9 mouse cellular contexts compared by ENCODE assay signal in genomic region chr9:50848821-50849220, GRCm38 (mm10). TPM values are rescaled to one million over a fixed set of nuclear protein-coding genes. Genes with fewer than 3 reads are reported as not detected.
A peak's percentile ranks its signal among the peaks of the same experiment; 100 is the strongest.
DNase-seq lines count a peak whose midpoint lies in the region; ATAC-seq and TF ChIP-seq lines count a peak whose summit lies in the region.
"Had no signal": no experiment of that assay in that cellular context is flagged by ENCODE, and none has a peak within 500 bp of the region (broad histone marks: within the 10 kb centered on the region; RNA-seq: fewer than 3 reads in every experiment).

No protein-coding gene starts in this region.

- peak; percentile 63 for DNase-seq in liver, adult 2 months (ENCODE audit: extremely low read depth, low read depth, low spot score)
- DNase-seq in liver, embryonic 11.5 days (ENCODE audit: low spot score) = no peak
- peak; percentile 50 to 74 for DNase-seq in kidney, postnatal 25 days
- no peak for DNase-seq in embryo, embryonic 10 days (ENCODE audit: low spot score)

- no peak overlapping the region; the same call in 1 of the 2 replicates for H3K27ac ChIP-seq in liver, adult 2 months (replicated peaks; ENCODE audit: insufficient read depth, low read depth, low read length)
- H3K27ac ChIP-seq in liver, embryonic 11.5 days (ENCODE audit: low read depth, low read length) = no peak overlapping the region
- H3K27ac ChIP-seq in intestine, embryonic 16.5 days (ENCODE audit: low read length) = peak overlapping the region; percentile 76
- peak overlapping the region; percentile 32; the same call in 1 of the 2 replicates for H3K27ac ChIP-seq in stomach, embryonic 15.5 days
- H3K27ac ChIP-seq: limb, embryonic 13.5 days had no signal

- no peak for ATAC-seq in liver, embryonic 11.5 days (replicated peaks; ENCODE audit: low FRiP score)
- peak; percentile 20 for ATAC-seq in intestine, embryonic 16.5 days
- ATAC-seq in stomach, embryonic 15.5 days (ENCODE audit: insufficient read depth, low FRiP score, low read depth) = no peak
- no peak for ATAC-seq in granulocyte monocyte progenitor cell, adult 5-6 weeks (replicated peaks; ENCODE audit: poor library complexity, severe bottlenecking)
- no peak for ATAC-seq in monocyte, adult 5-6 weeks (replicated peaks; ENCODE audit: insufficient number of reproducible peaks, low FRiP score, low TSS enrichment, poor library complexity, severe bottlenecking)

- no peak overlapping the region for H3K9ac ChIP-seq in liver, adult 2 months (ENCODE audit: low read depth, low read length)
- no peak overlapping the region for H3K9ac ChIP-seq in liver, embryonic 11.5 days (ENCODE audit: low read depth, low read length)
- no peak overlapping the region for H3K9ac ChIP-seq in intestine, embryonic 16.5 days (ENCODE audit: low read depth, low read length)
- H3K9ac ChIP-seq in stomach, embryonic 15.5 days = no peak overlapping the region
- H3K9ac ChIP-seq: limb, embryonic 13.5 days had no signal

- no peak overlapping the region for H3K4me3 ChIP-seq in liver, adult 2 months (ENCODE audit: insufficient read depth, low read depth, low read length)
- no peak overlapping the region for H3K4me3 ChIP-seq in liver, embryonic 11.5 days (ENCODE audit: low read depth, low read length)
- H3K4me3 ChIP-seq in intestine, embryonic 16.5 days (ENCODE audit: low read length) = peak overlapping the region; percentile 28; the same call in 1 of the 2 replicates
- no peak overlapping the region for H3K4me3 ChIP-seq in stomach, embryonic 15.5 days (replicated peaks)
- H3K4me3 ChIP-seq: limb, embryonic 13.5 days had no signal

- H3K36me3 ChIP-seq in liver, adult 2 months (ENCODE audit: control insufficient read depth, insufficient read depth, low read length) = no peaks in the 10 kb centered on the region
- H3K36me3 ChIP-seq in liver, embryonic 11.5 days (ENCODE audit: control insufficient read depth, insufficient read depth, low read length) = peaks cover 2% of the 10 kb centered on the region; the same call in 1 of the 2 replicates
- H3K36me3 ChIP-seq in intestine, embryonic 16.5 days (ENCODE audit: control insufficient read depth, insufficient read depth, low read length) = no peaks in the 10 kb centered on the region
- 0 out of 2 replicates have a peak, but pooled peaks cover 3% of the 10 kb centered on the region for H3K36me3 ChIP-seq in stomach, embryonic 15.5 days

- no peak for TF ChIP-seq CTCF in liver, adult 2 months (IDR thresholded peaks at IDR 0.05; ENCODE audit: low read depth, low read length)

- whole genome bisulfite sequencing in liver, adult 2 months = 52% methylated on average over 5 of the region's 5 CpGs
- 65% methylated on average over 5 of the region's 5 CpGs for WGBS in liver, embryonic 11.5 days
- WGBS in intestine, embryonic 16.5 days = 58% methylated on average over 5 of the region's 5 CpGs
- WGBS in stomach, embryonic 15.5 days = 61% methylated on average over 5 of the region's 5 CpGs

- no peaks in the 10 kb centered on the region for H3K79me2 ChIP-seq in liver, adult 2 months (ENCODE audit: control insufficient read depth, insufficient read depth, low read length)

- no peaks in the 10 kb centered on the region for H3K9me3 ChIP-seq in liver, embryonic 11.5 days (ENCODE audit: control insufficient read depth, low read length)
- H3K9me3 ChIP-seq in intestine, embryonic 16.5 days (ENCODE audit: control insufficient read depth, low read length) = no peaks in the 10 kb centered on the region
- no peaks in the 10 kb centered on the region for H3K9me3 ChIP-seq in stomach, embryonic 15.5 days
- H3K9me3 ChIP-seq: limb, embryonic 13.5 days had no signal

- H3K4me2 ChIP-seq in liver, embryonic 11.5 days = no peak overlapping the region
- H3K4me2 ChIP-seq in intestine, embryonic 16.5 days (ENCODE audit: low read depth, low read length) = peak overlapping the region; percentile 46
- no peak overlapping the region for H3K4me2 ChIP-seq in stomach, embryonic 15.5 days
- H3K4me2 ChIP-seq: limb, embryonic 13.5 days had no signal

- no peaks in the 10 kb centered on the region for H3K27me3 ChIP-seq in liver, adult 2 months (ENCODE audit: control insufficient read depth, insufficient read depth, low read length)
- no peaks in the 10 kb centered on the region for H3K27me3 ChIP-seq in liver, embryonic 11.5 days (replicated peaks; ENCODE audit: control insufficient read depth, insufficient read depth, low read length)
- no peaks in the 10 kb centered on the region for H3K27me3 ChIP-seq in intestine, embryonic 16.5 days (replicated peaks; ENCODE audit: control insufficient read depth, insufficient read depth, low read length)
- H3K27me3 ChIP-seq in stomach, embryonic 15.5 days (replicated peaks) = no peaks in the 10 kb centered on the region
- H3K27me3 ChIP-seq: limb, embryonic 13.5 days had no signal

- TF ChIP-seq POLR2A in liver, adult 2 months (IDR thresholded peaks at IDR 0.05; ENCODE audit: extremely low read depth, insufficient read depth, low read length) = no peak

- H3K4me1 ChIP-seq in liver, adult 2 months (ENCODE audit: control insufficient read depth, insufficient read depth, low read length) = peaks cover 23% of the 10 kb centered on the region
- peaks cover 25% of the 10 kb centered on the region for H3K4me1 ChIP-seq in liver, embryonic 11.5 days (replicated peaks; ENCODE audit: control insufficient read depth, insufficient read depth, low read length)
- H3K4me1 ChIP-seq in intestine, embryonic 16.5 days (ENCODE audit: control insufficient read depth, insufficient read depth, low read length) = peaks cover 13% of the 10 kb centered on the region
- H3K4me1 ChIP-seq in stomach, embryonic 15.5 days = peaks cover 34% of the 10 kb centered on the region

RNA-seq across cellular contexts. Expression of gene Ppp2r1b, which starts 3.7 kb away (rescaled TPM):
- total RNA-seq in liver, adult 2 months (2014; rRNA removed) = 10.3 and 10.8 TPM in 2 replicates
- polyA plus RNA-seq in liver, adult 2 months (2012; rRNA removed) = 5.2 and 6.5 TPM in 2 replicates
- polyA plus RNA-seq in liver, embryonic 11.5 days (2014; fragmentation: Nextera tagmentation; extraction: Ambion mirVana) = 143 and 172 TPM in 2 replicates
- polyA plus RNA-seq in intestine, embryonic 16.5 days (2015; fragmentation: Nextera tagmentation; extraction: Ambion mirVana) = 58.5 and 63.9 TPM in 2 replicates
- 74.3 and 74.5 TPM in 2 replicates for polyA plus RNA-seq in stomach, embryonic 15.5 days (2015; fragmentation: Nextera tagmentation; extraction: Ambion mirVana)
- total RNA-seq in granulocyte monocyte progenitor cell, adult 5-6 weeks (2014; fragmentation: Nextera tagmentation) = 32.3 and 37.3 TPM in 2 replicates
- 42.6 and 42.8 TPM in 2 replicates for total RNA-seq in granulocyte monocyte progenitor cell, adult 5-6 weeks (2017)
- total RNA-seq in monocyte, adult 5-6 weeks (2017) = 19.3 to 41.0 TPM (median 25.7 TPM) in 3 replicates

Comparison
In these comparisons a context has a peak if more than half of its experiments do, and no peak if none do; other contexts are left out.
1. DNase-seq: peak in liver, adult 2 months (single experiment) and kidney, postnatal 25 days (2 of 2); none in liver, embryonic 11.5 days (single experiment) and embryo, embryonic 10 days (single experiment).
2. H3K27ac ChIP-seq: peak in intestine, embryonic 16.5 days (single experiment) and stomach, embryonic 15.5 days (single experiment); none in liver, adult 2 months (single experiment) and liver, embryonic 11.5 days (single experiment).